Mouse (Mus musculus) limb, embryonic 14.5 days (tissue): Measurements from ENCODE around the gene Tspan32. TPM values are rescaled to one million over a fixed set of nuclear protein-coding genes. Genes with fewer than 3 reads are reported as not detected.

Source experiments
- ATAC-seq: fragments of 200-750 bp; cut with Nextera tagmentation; 2 replicates; pipeline ENCODE4 v1.8.0; 2017; ENCODE audit warnings: low read depth, moderate number of reproducible peaks, moderate TSS enrichment; ENCODE audit not compliant: low FRiP score
- DNase-seq: peaks from one replicate; pipeline ENCODE4 v3.0.0-alpha.2; 2015; ENCODE audit warnings: low spot score
- H3K27ac ChIP-seq: fragments of 300-500 bp; sonication (generic); replicated peaks from 2 replicates; pipeline ENCODE4 v1.5.1; 2014; ENCODE audit warnings: low read depth, mild to moderate bottlenecking, low read length, moderate library complexity, mixed read lengths
- H3K27me3 ChIP-seq: fragments of 300-500 bp; sonication (generic); 2 replicates; pipeline ENCODE4 v1.6.1; 2014; ENCODE audit warnings: low read length, mixed read lengths; ENCODE audit not compliant: control insufficient read depth, insufficient read depth
- H3K36me3 ChIP-seq: fragments of 300-500 bp; sonication (generic); 2 replicates; pipeline ENCODE4 v1.6.1; 2014; ENCODE audit warnings: mild to moderate bottlenecking, low read length, moderate library complexity, mixed read lengths; ENCODE audit not compliant: control insufficient read depth, insufficient read depth
- H3K4me1 ChIP-seq: fragments of 300-500 bp; sonication (generic); 2 replicates; pipeline ENCODE4 v1.6.1; 2014; ENCODE audit warnings: antibody characterized with exemption, low read length, mixed read lengths; ENCODE audit not compliant: control insufficient read depth, insufficient read depth
- H3K4me2 ChIP-seq: fragments of 300-500 bp; sonication (generic); replicated peaks from 2 replicates; pipeline ENCODE4 v1.6.1; 2014; ENCODE audit warnings: low read depth, mild to moderate bottlenecking, low read length, moderate library complexity; ENCODE audit not compliant: severe bottlenecking
- H3K4me3 ChIP-seq: fragments of 300-500 bp; sonication (generic); replicated peaks from 2 replicates; pipeline ENCODE4 v1.5.1; 2014; ENCODE audit warnings: low read length
- H3K9ac ChIP-seq: fragments of 300-500 bp; sonication (generic); 2 replicates; pipeline ENCODE4 v1.6.1; 2014; ENCODE audit warnings: mild to moderate bottlenecking, low read depth, low read length, moderate library complexity; ENCODE audit not compliant: severe bottlenecking
- H3K9me3 ChIP-seq: fragments of 300-500 bp; sonication (generic); 2 replicates; pipeline ENCODE4 v1.6.1; 2016; ENCODE audit warnings: low read length; ENCODE audit not compliant: control insufficient read depth
- POLR2A ChIP-seq: fragments of 200-500 bp; IDR thresholded peaks from 2 replicates; pipeline ENCODE4 v1.8.0; 2012; ENCODE audit warnings: inconsistent platforms, mild to moderate bottlenecking, moderate library complexity, borderline replicate concordance; ENCODE audit not compliant: insufficient read depth, insufficient read length; ENCODE audit errors: extremely low read depth
- WGBS: fragments of 180-500 bp; shearing (Covaris S2); extraction: QIAGEN DNeasy Blood & Tissue Kit; methylation state at CpG from one replicate; pipeline ENCODE4 v1.1.7; 2014; 5-methylcytosine and 5-hydroxymethylcytosine counted together
- polyA plus RNA-seq, 2 experiments: library from polyadenylated mRNA; depleted of rRNA in 1 of 2; stranded (reverse) in 1 of 2; unstranded in 1 of 2; fragments of >200 nt; fragmentation: Nextera tagmentation in 1 of 2; extraction: Ambion mirVana in 1 of 2; gene quantifications; 2 replicates each; pipeline versions ENCODE4 v1.2.1 to v1.2.3; 2012 to 2014

Tspan32 gene
- polyA plus RNA-seq, 2 experiments: 5.5 to 6.0 TPM

DNA sequence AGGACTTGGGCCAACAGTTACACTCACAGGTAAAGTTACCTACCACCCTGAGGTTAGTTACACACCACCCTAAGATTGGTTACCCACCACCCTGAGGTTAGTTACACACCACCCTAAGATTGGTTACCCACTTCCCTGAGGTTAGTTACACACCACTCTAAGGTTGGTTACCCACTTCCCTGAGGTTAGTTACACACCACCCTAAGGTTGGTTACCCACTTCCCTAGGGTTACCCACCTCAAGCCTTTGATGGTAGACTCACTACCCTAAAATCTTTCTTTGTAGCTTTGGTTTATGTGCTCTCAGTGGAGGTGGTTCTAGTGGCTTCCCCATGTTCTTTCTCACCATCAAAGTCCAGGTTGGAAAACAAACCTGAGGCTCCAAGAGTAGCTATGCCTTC, 9.8 kb upstream of the Tspan32 start:
- H3K27ac ChIP-seq: no peak overlapping the region
- no peak overlapping the region for H3K9ac ChIP-seq
- H3K27me3 ChIP-seq: no peaks in the 10 kb centered on the region
- H3K4me2 ChIP-seq: no peak overlapping the region
- H3K4me3 ChIP-seq: no peak overlapping the region
- peaks cover 10% of the 10 kb centered on the region; the same call in 1 of the 2 replicates for H3K4me1 ChIP-seq
- no peaks in the 10 kb centered on the region for H3K9me3 ChIP-seq
- DNase-seq (no peak), ATAC-seq (no peak)
- TF ChIP-seq POLR2A: no peak
- H3K36me3 ChIP-seq: no peaks in the 10 kb centered on the region

GRCm38 (mm10) chr7:142995630-142996338, 9.1 kb upstream of the Tspan32 start:
- no peak for TF ChIP-seq POLR2A
- Histone ChIP-seq H3K4me1 (peaks cover 10% of the 10 kb centered on the region; the same call in 1 of the 2 replicates), H3K4me3 (no peak overlapping the region), H3K27me3 (no peaks in the 10 kb centered on the region), H3K9ac (no peak overlapping the region), H3K27ac (no peak overlapping the region), H3K36me3 (no peaks in the 10 kb centered on the region), H3K4me2 (no peak overlapping the region), H3K9me3 (no peaks in the 10 kb centered on the region)
- no peak for ATAC-seq
- 63% methylated on average over 3 of the region's 3 CpGs for WGBS
- DNase-seq: no peak

GRCm38 (mm10) chr7:142996998-142997397, 7.8 kb upstream of the Tspan32 start:
- WGBS: 73% methylated on average over 2 of the region's 2 CpGs
- no peak for TF ChIP-seq POLR2A
- Histone ChIP-seq H3K27ac (no peak overlapping the region), H3K9me3 (no peaks in the 10 kb centered on the region), H3K4me2 (no peak overlapping the region), H3K36me3 (no peaks in the 10 kb centered on the region), H3K9ac (no peak overlapping the region), H3K27me3 (no peaks in the 10 kb centered on the region), H3K4me1 (peaks cover 10% of the 10 kb centered on the region; the same call in 1 of the 2 replicates), H3K4me3 (no peak overlapping the region)
- no peak for ATAC-seq
- no peak for DNase-seq

DNA sequence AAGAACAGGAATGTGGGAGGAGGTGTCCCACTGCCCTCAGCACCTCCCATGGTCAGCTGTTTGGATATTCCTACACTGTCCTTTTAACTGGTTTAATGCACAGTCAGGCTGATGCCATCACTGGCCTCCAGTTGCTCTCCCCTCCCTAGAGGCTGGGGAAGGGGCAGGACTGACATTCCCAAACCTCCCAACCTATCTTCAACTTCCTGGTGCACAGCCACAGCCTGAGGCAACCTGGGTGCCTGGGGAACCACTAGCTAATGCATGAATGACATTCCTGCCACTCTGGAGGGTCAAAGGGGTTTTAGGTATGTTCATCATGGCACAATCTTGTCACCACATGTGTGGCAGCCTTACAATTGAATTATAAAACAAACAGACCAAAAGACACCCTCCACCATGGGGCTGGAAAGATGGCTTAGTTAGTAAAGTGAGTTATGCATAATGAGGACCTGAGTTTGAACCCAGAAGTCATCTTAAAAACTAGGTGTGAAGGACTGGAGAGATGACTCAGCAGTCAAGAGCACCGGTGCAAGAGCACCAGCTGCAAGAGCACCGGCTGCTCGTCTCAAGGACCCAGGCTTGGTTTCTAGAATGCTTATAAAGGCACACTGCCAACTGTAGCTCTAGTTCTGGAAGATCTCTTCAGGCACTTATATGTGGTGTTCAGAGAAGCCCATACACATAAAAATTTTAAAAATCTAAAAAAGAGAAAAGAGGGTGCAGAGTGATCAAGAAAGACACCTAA, 7.3 kb upstream of the Tspan32 start:
- Histone ChIP-seq H3K4me3 (no peak overlapping the region), H3K4me2 (no peak overlapping the region), H3K9ac (no peak overlapping the region), H3K4me1 (peaks cover 10% of the 10 kb centered on the region; the same call in 1 of the 2 replicates), H3K27me3 (no peaks in the 10 kb centered on the region), H3K9me3 (no peaks in the 10 kb centered on the region), H3K36me3 (no peaks in the 10 kb centered on the region), H3K27ac (no peak overlapping the region)
- peak; percentile 34; the same call in 1 of the 2 replicates for ATAC-seq
- peak; percentile 63 for DNase-seq
- WGBS: 42% methylated on average over 3 of the region's 3 CpGs
- no peak for TF ChIP-seq POLR2A

DNA sequence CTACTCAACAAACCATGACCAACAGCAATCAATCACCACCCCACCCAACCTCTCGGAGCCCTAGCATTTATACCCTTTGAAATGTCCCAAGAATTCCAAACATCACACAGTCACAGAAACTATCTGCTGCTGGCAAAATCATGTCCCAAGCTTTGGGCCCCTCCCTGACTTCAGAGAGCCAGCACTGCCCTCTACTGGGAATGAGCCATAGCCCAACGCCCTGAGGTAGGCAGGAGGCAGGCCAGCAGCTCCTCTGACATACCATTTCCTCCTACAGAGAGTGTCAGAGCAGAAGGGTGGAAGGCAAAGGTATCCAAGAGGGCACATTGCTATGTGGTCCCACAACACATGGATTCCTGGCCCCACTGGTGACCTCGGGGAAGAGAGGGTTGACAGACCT, 2.2 kb upstream of the Tspan32 start:
- Histone ChIP-seq H3K4me2 (no peak overlapping the region), H3K4me3 (no peak overlapping the region), H3K27ac (no peak overlapping the region), H3K4me1 (peaks cover 16% of the 10 kb centered on the region), H3K9ac (no peak overlapping the region), H3K9me3 (no peaks in the 10 kb centered on the region), H3K36me3 (no peaks in the 10 kb centered on the region), H3K27me3 (no peaks in the 10 kb centered on the region)
- ATAC-seq (no peak), DNase-seq (no peak)
- 23% methylated on average over 3 of the region's 3 CpGs for WGBS
- no peak for TF ChIP-seq POLR2A
